Mouse (Mus musculus) spleen, adult 2 months (tissue): Measurements from ENCODE around the gene Slc23a2.

Experiments
- CTCF ChIP-seq: fragments of 200-500 bp; IDR thresholded peaks from 2 replicates; pipeline ENCODE4 v1.5.1; 2011; ENCODE audit warnings: mild to moderate bottlenecking, inconsistent platforms; ENCODE audit not compliant: insufficient read depth, insufficient read length, insufficient replicate concordance; ENCODE audit errors: extremely low read depth
- POLR2A ChIP-seq: fragments of 200-500 bp; IDR thresholded peaks from 2 replicates; pipeline ENCODE4 v1.6.1; 2011; ENCODE audit warnings: low read depth, low read length, inconsistent platforms

DNA sequence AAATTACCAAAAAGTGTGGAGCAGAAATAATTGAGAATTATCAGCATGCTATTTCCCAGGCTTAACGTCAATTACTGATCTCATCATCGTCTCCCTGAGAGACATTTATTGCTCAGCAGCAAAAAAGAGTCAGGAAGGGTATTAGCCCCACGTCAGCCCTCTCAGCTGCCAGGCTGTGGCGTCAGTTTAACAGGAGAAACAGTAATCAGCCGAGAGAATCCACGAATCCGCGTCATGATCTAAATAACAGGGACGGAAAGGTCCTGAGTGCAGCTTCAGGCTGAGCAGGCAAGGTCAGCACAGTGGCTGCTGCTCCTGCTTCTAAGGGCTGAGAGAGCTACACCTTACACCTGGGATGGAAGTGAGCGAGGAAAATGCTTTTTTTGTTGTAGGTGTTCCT, 17.0 kb downstream of the Slc23a2 start:
- TF ChIP-seq CTCF (no peak), POLR2A (no peak)
